Mouse (Mus musculus) liver, embryonic 15.5 days (tissue): ENCODE results near the gene Xcl1. TPM values are rescaled to one million over a fixed set of nuclear protein-coding genes. Genes with fewer than 3 reads are reported as not detected.

Experiments
- polyA plus RNA-seq: library from polyadenylated mRNA; unstranded; fragments of >200 nt; fragmentation: Nextera tagmentation; extraction: Ambion mirVana; gene quantifications from 2 replicates; pipeline ENCODE4 v1.2.1, GENCODE M21; 2015

The Xcl1 gene
- polyA plus RNA-seq, 1 experiment from 2014 or later: not detected

Other genes with a start within 250 kb of the Xcl1 start
- gene Dpt, start 138.9 kb downstream of the Xcl1 start, polyA plus RNA-seq: 0.75 and 1.1 TPM in 2 replicates
- gene Tbx19, start 225.2 kb upstream of the Xcl1 start, polyA plus RNA-seq: 0.07 TPM in 1 of 2 replicates, not detected in the other